Mouse (Mus musculus) kidney, postnatal 25 days (tissue): Measurements from ENCODE around the gene Hdgf.
"Not testable (repeated sequence)": the region's sequence is repeated elsewhere in the genome, so short reads cannot be mapped to it uniquely, and the experiment has no call there.

Source experiments
- DNase-seq, 2 experiments: peaks; one replicate each; pipeline ENCODE4 v3.0.0; 2021; ENCODE audit warnings: mixed read lengths in 2 of 2

The Hdgf gene

GRCm38 (mm10) chr3:87905880-87906485, at the start of gene Hdgf:
Hdgf (plus strand) TSS chr3:87906321.
- peak; percentile 92 to 99 for DNase-seq

- DNase-seq, result no peak
These were observed 48.5 kb upstream of the Hdgf start for GRCm38 (mm10) chr3:87857666-87858065.

- DNase-seq, result peak; percentile 71 to 84
These were observed 46.3 kb upstream of the Hdgf start for GRCm38 (mm10) chr3:87859813-87860212.

GRCm38 (mm10) chr3:87864111-87864510, 42.0 kb upstream of the Hdgf start:
- not testable (repeated sequence) for DNase-seq

- DNase-seq, result no peak
These were observed 28.4 kb upstream of the Hdgf start for GRCm38 (mm10) chr3:87877730-87878129.

GRCm38 (mm10) chr3:87884291-87884690, 21.8 kb upstream of the Hdgf start:
- DNase-seq, result no peak

- DNase-seq, result peak; percentile 27 to 70
These were observed 21.3 kb upstream of the Hdgf start for GRCm38 (mm10) chr3:87884708-87885251.

- DNase-seq, result peak; percentile 89 to 97
These were observed 20.7 kb upstream of the Hdgf start, which contains the start of gene Prcc for GRCm38 (mm10) chr3:87885281-87886003. Prcc (minus strand) TSS chr3:87885608.

- peak; percentile 40 to 68 for DNase-seq
These were observed 20.1 kb upstream of the Hdgf start for GRCm38 (mm10) chr3:87886004-87886365.

- no peak for DNase-seq
These were observed 19.7 kb upstream of the Hdgf start for GRCm38 (mm10) chr3:87886416-87886815.

- DNase-seq, result not testable (repeated sequence)
These were observed 18.7 kb upstream of the Hdgf start for GRCm38 (mm10) chr3:87887400-87887799.

GRCm38 (mm10) chr3:87891481-87891880, 14.6 kb upstream of the Hdgf start:
- DNase-seq, result no peak

- DNase-seq, result no peak
These were observed 12.7 kb upstream of the Hdgf start for GRCm38 (mm10) chr3:87893367-87893905.

GRCm38 (mm10) chr3:87899266-87899665, 6.9 kb upstream of the Hdgf start:
- no peak for DNase-seq

- DNase-seq, result no peak
These were observed 6.3 kb upstream of the Hdgf start for GRCm38 (mm10) chr3:87899776-87900175.

GRCm38 (mm10) chr3:87901036-87901624, 5.0 kb upstream of the Hdgf start:
- no peak for DNase-seq

- DNase-seq, result not testable (repeated sequence)
These were observed 4.2 kb upstream of the Hdgf start for GRCm38 (mm10) chr3:87901959-87902358.

- no peak for DNase-seq
These were observed 2.3 kb upstream of the Hdgf start for GRCm38 (mm10) chr3:87903821-87904220.

- DNase-seq, result peak; percentile 56 to 90
These were observed 470 bp downstream of the Hdgf start for GRCm38 (mm10) chr3:87906601-87906980.

GRCm38 (mm10) chr3:87906981-87907857, 1.1 kb downstream of the Hdgf start:
- DNase-seq, result peak; percentile 43 to 77

GRCm38 (mm10) chr3:87907906-87908305, 1.8 kb downstream of the Hdgf start:
- DNase-seq, result peak; percentile 35 to 66

GRCm38 (mm10) chr3:87909381-87909780, 3.3 kb downstream of the Hdgf start:
- no peak for DNase-seq
